Mouse (Mus musculus): ENCODE measurements at regions not wholly inside any gene's neighbourhood (a gene's known extent, or its start where the extent isn't known, plus 50 kb on each side); places are given as distances from the start of the nearest gene placed in this dataset.

GRCm38 (mm10) chr12:106377761-106378160, 367.7 kb downstream of the Vrk1 start:
- Histone ChIP-seq H3K27ac (no peak overlapping the region), H3K4me3 (replicated peaks) (no peak overlapping the region), H3K27me3 (replicated peaks) (no peaks in the 10 kb centered on the region), H3K9me3 (no peaks in the 10 kb centered on the region), H3K4me1 (no peaks in the 10 kb centered on the region), H3K9ac (no peak overlapping the region), H3K36me3 (no peaks in the 10 kb centered on the region), H3K4me2 (no peak overlapping the region)
- 68% methylated on average over 5 of the region's 5 CpGs for WGBS
- ATAC-seq (ENCODE audit: insufficient read depth, low FRiP score, low read depth) = no peak

GRCm38 (mm10) chr12:106378303-106379075, 368.5 kb downstream of the Vrk1 start:
- no peaks in the 10 kb centered on the region for H3K36me3 ChIP-seq
- no peak for ATAC-seq (ENCODE audit: insufficient read depth, low FRiP score, low read depth)
- peak overlapping the region; percentile 8 for H3K4me3 ChIP-seq (replicated peaks)

GRCm38 (mm10) chr12:106379151-106379594, 369.1 kb downstream of the Vrk1 start:
- peak overlapping the region; percentile 32 for H3K4me2 ChIP-seq
- H3K27me3 ChIP-seq (replicated peaks) = no peaks in the 10 kb centered on the region
- H3K9ac ChIP-seq = no peak overlapping the region
- ATAC-seq (ENCODE audit: insufficient read depth, low FRiP score, low read depth) = no peak
- H3K36me3 ChIP-seq = no peaks in the 10 kb centered on the region
- H3K4me1 ChIP-seq = no peaks in the 10 kb centered on the region
- WGBS = 2% methylated on average over 14 of the region's 14 CpGs
- no peaks in the 10 kb centered on the region for H3K9me3 ChIP-seq
- peak overlapping the region; percentile 8 for H3K4me3 ChIP-seq (replicated peaks)
- H3K27ac ChIP-seq = no peak overlapping the region

More at GRCm38 (mm10) chr12:106378303-106379075, 368.5 kb downstream of the Vrk1 start:
- WGBS = 28% methylated on average over 19 of the region's 19 CpGs
- Histone ChIP-seq H3K27ac (no peak overlapping the region), H3K4me1 (no peaks in the 10 kb centered on the region), H3K27me3 (replicated peaks) (no peaks in the 10 kb centered on the region), H3K9me3 (no peaks in the 10 kb centered on the region), H3K4me2 (peak overlapping the region; percentile 32), H3K9ac (no peak overlapping the region)

- H3K4me2 ChIP-seq = no peak overlapping the region
- H3K9ac ChIP-seq = no peak overlapping the region
- no peak overlapping the region for H3K27ac ChIP-seq
- no peak for ATAC-seq (ENCODE audit: insufficient read depth, low FRiP score, low read depth)
- no peaks in the 10 kb centered on the region for H3K27me3 ChIP-seq (replicated peaks)
- 71% methylated on average over 14 of the region's 14 CpGs for WGBS
- H3K4me1 ChIP-seq = no peaks in the 10 kb centered on the region
- no peaks in the 10 kb centered on the region for H3K36me3 ChIP-seq
- no peak overlapping the region for H3K4me3 ChIP-seq (replicated peaks)
- H3K9me3 ChIP-seq = no peaks in the 10 kb centered on the region
These were observed 369.8 kb downstream of the Vrk1 start for GRCm38 (mm10) chr12:106379779-106380178.

- no peaks in the 10 kb centered on the region for H3K9me3 ChIP-seq
- WGBS = 88% methylated on average over 15 of the region's 15 CpGs
- ATAC-seq (ENCODE audit: insufficient read depth, low FRiP score, low read depth) = no peak
- no peak overlapping the region for H3K27ac ChIP-seq
- no peaks in the 10 kb centered on the region for H3K27me3 ChIP-seq (replicated peaks)
- H3K4me1 ChIP-seq = no peaks in the 10 kb centered on the region
- H3K4me3 ChIP-seq (replicated peaks) = no peak overlapping the region
- H3K36me3 ChIP-seq = no peaks in the 10 kb centered on the region
- no peak overlapping the region for H3K9ac ChIP-seq
- H3K4me2 ChIP-seq = no peak overlapping the region
These were observed 371.8 kb downstream of the Vrk1 start for GRCm38 (mm10) chr12:106381821-106382220.

- Histone ChIP-seq H3K27ac (no peak overlapping the region), H3K4me1 (no peaks in the 10 kb centered on the region), H3K27me3 (replicated peaks) (no peaks in the 10 kb centered on the region; the same call in 1 of the 2 replicates), H3K4me2 (no peak overlapping the region), H3K9me3 (no peaks in the 10 kb centered on the region), H3K36me3 (no peaks in the 10 kb centered on the region), H3K4me3 (replicated peaks) (no peak overlapping the region), H3K9ac (no peak overlapping the region)
- WGBS = 91% methylated on average over 11 of the region's 11 CpGs
- no peak for ATAC-seq (ENCODE audit: insufficient read depth, low FRiP score, low read depth)
These were observed 379.2 kb downstream of the Vrk1 start for GRCm38 (mm10) chr12:106389214-106389613.

GRCm38 (mm10) chr12:106392316-106392715, 382.3 kb downstream of the Vrk1 start:
- Histone ChIP-seq H3K4me1 (no peaks in the 10 kb centered on the region), H3K9ac (no peak overlapping the region), H3K36me3 (no peaks in the 10 kb centered on the region), H3K9me3 (no peaks in the 10 kb centered on the region), H3K4me2 (no peak overlapping the region), H3K4me3 (replicated peaks) (no peak overlapping the region), H3K27ac (no peak overlapping the region), H3K27me3 (replicated peaks) (no peaks in the 10 kb centered on the region; the same call in 1 of the 2 replicates)
- ATAC-seq (ENCODE audit: insufficient read depth, low FRiP score, low read depth) = no peak
- 70% methylated on average over 2 of the region's 2 CpGs for WGBS

GRCm38 (mm10) chr12:106399085-106399484, 389.1 kb downstream of the Vrk1 start:
- Histone ChIP-seq H3K4me3 (replicated peaks) (no peak overlapping the region), H3K36me3 (no peaks in the 10 kb centered on the region), H3K27ac (no peak overlapping the region), H3K27me3 (replicated peaks) (no peaks in the 10 kb centered on the region), H3K9me3 (no peaks in the 10 kb centered on the region), H3K9ac (no peak overlapping the region), H3K4me2 (no peak overlapping the region), H3K4me1 (no peaks in the 10 kb centered on the region)
- 83% methylated on average over 17 of the region's 17 CpGs for WGBS
- ATAC-seq (ENCODE audit: insufficient read depth, low FRiP score, low read depth) = no peak

- no peaks in the 10 kb centered on the region for H3K4me1 ChIP-seq
- H3K36me3 ChIP-seq = no peaks in the 10 kb centered on the region
- H3K9ac ChIP-seq = no peak overlapping the region
- no peak overlapping the region for H3K27ac ChIP-seq
- ATAC-seq (ENCODE audit: insufficient read depth, low FRiP score, low read depth) = no peak
- whole genome bisulfite sequencing = 83% methylated on average over 7 of the region's 7 CpGs
- H3K4me3 ChIP-seq (replicated peaks) = no peak overlapping the region
- no peaks in the 10 kb centered on the region for H3K27me3 ChIP-seq (replicated peaks)
- H3K9me3 ChIP-seq = no peaks in the 10 kb centered on the region
- H3K4me2 ChIP-seq = no peak overlapping the region
These were observed 401.0 kb downstream of the Vrk1 start for GRCm38 (mm10) chr12:106411075-106411474.

GRCm38 (mm10) chr12:106426631-106427030, 416.6 kb downstream of the Vrk1 start:
- no peak overlapping the region for H3K27ac ChIP-seq
- H3K36me3 ChIP-seq = no peaks in the 10 kb centered on the region
- H3K4me2 ChIP-seq = no peak overlapping the region
- H3K9ac ChIP-seq = no peak overlapping the region
- no peak overlapping the region for H3K4me3 ChIP-seq (replicated peaks)
- no peak for ATAC-seq (ENCODE audit: insufficient read depth, low FRiP score, low read depth)
- no peaks in the 10 kb centered on the region for H3K4me1 ChIP-seq
- H3K9me3 ChIP-seq = no peaks in the 10 kb centered on the region
- 73% methylated on average over 4 of the region's 4 CpGs for WGBS
- H3K27me3 ChIP-seq (replicated peaks) = no peaks in the 10 kb centered on the region

GRCm38 (mm10) chr12:106429991-106430390, 420.0 kb downstream of the Vrk1 start:
- ATAC-seq (ENCODE audit: insufficient read depth, low FRiP score, low read depth) = no peak
- H3K4me2 ChIP-seq = no peak overlapping the region
- H3K36me3 ChIP-seq = no peaks in the 10 kb centered on the region
- no peak overlapping the region for H3K27ac ChIP-seq
- H3K9me3 ChIP-seq = no peaks in the 10 kb centered on the region
- no peak overlapping the region for H3K9ac ChIP-seq
- WGBS = 36% methylated on average over 7 of the region's 7 CpGs
- H3K27me3 ChIP-seq (replicated peaks) = no peaks in the 10 kb centered on the region
- H3K4me1 ChIP-seq = no peaks in the 10 kb centered on the region
- no peak overlapping the region for H3K4me3 ChIP-seq (replicated peaks)

GRCm38 (mm10) chr12:106445151-106445550, 435.1 kb downstream of the Vrk1 start:
- 72% methylated on average over 7 of the region's 7 CpGs for WGBS
- Histone ChIP-seq H3K9me3 (no peaks in the 10 kb centered on the region), H3K4me3 (replicated peaks) (no peak overlapping the region), H3K9ac (no peak overlapping the region), H3K36me3 (no peaks in the 10 kb centered on the region), H3K27ac (no peak overlapping the region), H3K27me3 (replicated peaks) (no peaks in the 10 kb centered on the region), H3K4me2 (no peak overlapping the region), H3K4me1 (no peaks in the 10 kb centered on the region)
- ATAC-seq (ENCODE audit: insufficient read depth, low FRiP score, low read depth) = no peak
